Mouse (Mus musculus): ENCODE measurements at regions not wholly inside any gene's neighbourhood (a gene's known extent, or its start where the extent isn't known, plus 50 kb on each side); places are given as distances from the start of the nearest gene placed in this dataset.

- TF ChIP-seq CTCF (IDR thresholded peaks at IDR 0.05; ENCODE audit: borderline replicate concordance, extremely low read depth, insufficient read depth, insufficient read length) (no peak), POLR2A (IDR thresholded peaks at IDR 0.05; ENCODE audit: borderline replicate concordance, extremely low read depth, insufficient read depth, insufficient read length, poor library complexity, severe bottlenecking) (no peak)
Observed at GRCm38 (mm10) chr11:22675047-22675446, 163.2 kb downstream of the Tmem17 start.

All from brain, embryonic 14.5 days (tissue).